In the genomic region with DNA sequence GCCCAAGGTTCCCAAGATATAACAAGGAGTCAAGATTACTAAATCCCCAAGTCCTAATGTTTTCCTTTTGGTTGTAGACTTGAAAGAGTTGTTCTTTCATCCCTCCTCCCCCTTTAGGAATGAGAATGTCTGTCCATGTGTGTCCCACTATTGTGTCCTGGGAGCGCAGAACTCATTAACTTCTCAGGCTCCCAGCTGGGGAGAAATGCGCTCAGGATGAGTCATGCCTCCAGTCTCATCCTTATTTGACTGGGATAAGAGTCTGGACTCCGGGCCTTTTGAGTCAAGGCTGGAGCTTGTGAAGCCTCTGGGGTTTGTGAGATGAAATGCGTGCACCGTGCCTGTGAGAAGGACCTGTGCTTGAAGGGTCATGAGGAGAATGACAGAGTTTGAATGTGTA, we compare ENCODE assay signal across 19 mouse cellular contexts.
DNase-seq lines count a peak whose midpoint lies in the region; ATAC-seq and TF ChIP-seq lines count a peak whose summit lies in the region.
"Had no signal": no experiment of that assay in that cellular context is flagged by ENCODE, and none has a peak within 500 bp of the region (broad histone marks: within the 10 kb centered on the region; RNA-seq: fewer than 3 reads in every experiment).

No protein-coding gene starts in this region.

- H3K9me3 ChIP-seq in intestine, embryonic 15.5 days, result no peaks in the 10 kb centered on the region
- no peaks in the 10 kb centered on the region for H3K9me3 ChIP-seq in intestine, postnatal 0 days (ENCODE audit: control insufficient read depth)
- no peaks in the 10 kb centered on the region for H3K9me3 ChIP-seq in limb, embryonic 10.5 days (replicated peaks)
- H3K9me3 ChIP-seq: embryonic facial prominence, embryonic 10.5 days; midbrain, embryonic 13.5 days had no signal

- peak; percentile 18 for DNase-seq in adrenal gland, adult 8-10 months
- DNase-seq in fibroblast of lung, adult 2 months (ENCODE audit: low read depth), result peak; percentile 16
- peak; percentile 27 for DNase-seq in limb, embryonic 10.5 days (ENCODE audit: low spot score)
- no peak for DNase-seq in spleen, postnatal 14 days (ENCODE audit: low spot score in 2 of 2)
- no peak for DNase-seq in layer of hippocampus, postnatal 14 days (ENCODE audit: low spot score in 2 of 2)
- DNase-seq: cerebellum, postnatal 10 days; gastrocnemius, postnatal 36 days; kidney, postnatal 14 days; layer of hippocampus, adult 9-11 months; liver; lung, adult 18-20 months; right cerebral cortex, postnatal 14 days; thymus, adult 2 months had no signal

- H3K9ac ChIP-seq in intestine, embryonic 15.5 days, result no peak overlapping the region
- H3K9ac ChIP-seq in intestine, postnatal 0 days (ENCODE audit: low read depth, low read length), result no peak overlapping the region
- H3K9ac ChIP-seq: midbrain, embryonic 13.5 days had no signal

- WGBS in intestine, embryonic 15.5 days, result 65% methylated on average over 5 of the region's 5 CpGs
- 68% methylated on average over 5 of the region's 5 CpGs for WGBS in intestine, postnatal 0 days
- 82% methylated on average over 5 of the region's 5 CpGs for WGBS in limb, embryonic 10.5 days

- TF ChIP-seq CTCF in intestine, postnatal 0 days (IDR thresholded peaks at IDR 0.05; ENCODE audit: low read depth), result no peak

- no peak overlapping the region for H3K4me2 ChIP-seq in intestine, embryonic 15.5 days (replicated peaks)
- H3K4me2 ChIP-seq in intestine, postnatal 0 days (replicated peaks; ENCODE audit: low read depth), result no peak overlapping the region
- H3K4me2 ChIP-seq: midbrain, embryonic 13.5 days had no signal

- H3K27ac ChIP-seq in intestine, embryonic 15.5 days, result no peak overlapping the region
- no peak overlapping the region for H3K27ac ChIP-seq in intestine, postnatal 0 days (ENCODE audit: low read depth, low read length)
- no peak overlapping the region for H3K27ac ChIP-seq in limb, embryonic 10.5 days
- H3K27ac ChIP-seq: embryonic facial prominence, embryonic 10.5 days; macrophage; midbrain, embryonic 13.5 days had no signal

- H3K27me3 ChIP-seq in intestine, embryonic 15.5 days (replicated peaks), result no peaks in the 10 kb centered on the region
- H3K27me3 ChIP-seq in intestine, postnatal 0 days (replicated peaks; ENCODE audit: control insufficient read depth, insufficient read depth, low read length), result no peaks in the 10 kb centered on the region
- H3K27me3 ChIP-seq in limb, embryonic 10.5 days (ENCODE audit: low read depth, poor library complexity, severe bottlenecking), result no peaks in the 10 kb centered on the region
- H3K27me3 ChIP-seq: midbrain, embryonic 13.5 days had no signal

- no peak overlapping the region for H3K4me3 ChIP-seq in intestine, embryonic 15.5 days (replicated peaks)
- H3K4me3 ChIP-seq in intestine, postnatal 0 days (ENCODE audit: low read depth, low read length), result no peak overlapping the region
- no peak overlapping the region for H3K4me3 ChIP-seq in limb, embryonic 10.5 days
- H3K4me3 ChIP-seq: embryonic facial prominence, embryonic 10.5 days; midbrain, embryonic 13.5 days had no signal

- peak; percentile 59; the same call in 1 of the 2 replicates for ATAC-seq in intestine, embryonic 15.5 days
- no peak for ATAC-seq in intestine, postnatal 0 days
- ATAC-seq: CD4-positive, CD25-positive, alpha-beta regulatory T cell, adult 4 months; midbrain, embryonic 13.5 days had no signal

- no peaks in the 10 kb centered on the region for H3K4me1 ChIP-seq in intestine, embryonic 15.5 days (replicated peaks)
- no peaks in the 10 kb centered on the region for H3K4me1 ChIP-seq in intestine, postnatal 0 days (replicated peaks; ENCODE audit: control insufficient read depth, insufficient read depth, low read length)
- H3K4me1 ChIP-seq in limb, embryonic 10.5 days, result no peaks in the 10 kb centered on the region
- H3K4me1 ChIP-seq: embryonic facial prominence, embryonic 10.5 days; midbrain, embryonic 13.5 days had no signal

- H3K36me3 ChIP-seq in intestine, embryonic 15.5 days, result no peaks in the 10 kb centered on the region
- H3K36me3 ChIP-seq in intestine, postnatal 0 days (ENCODE audit: control insufficient read depth, insufficient read depth), result no peaks in the 10 kb centered on the region
- no peaks in the 10 kb centered on the region for H3K36me3 ChIP-seq in limb, embryonic 10.5 days
- H3K36me3 ChIP-seq: embryonic facial prominence, embryonic 10.5 days; midbrain, embryonic 13.5 days had no signal

Comparison
In these comparisons a context has a peak if more than half of its experiments do, and no peak if none do; other contexts are left out.
1. DNase-seq: peak in adrenal gland, adult 8-10 months (single experiment), fibroblast of lung, adult 2 months (single experiment) and limb, embryonic 10.5 days (single experiment); none in spleen, postnatal 14 days (0 of 2) and layer of hippocampus, postnatal 14 days (0 of 2).